Mouse (Mus musculus) thymus, postnatal 0 days (tissue): ENCODE measurements around the gene Spindoc. TPM values are rescaled to one million over a fixed set of nuclear protein-coding genes. Genes with fewer than 3 reads are reported as not detected.
A peak's percentile ranks its signal among the peaks of the same experiment; 100 is the strongest.
"Not testable (repeated sequence)": the region's sequence is repeated elsewhere in the genome, so short reads cannot be mapped to it uniquely, and the experiment has no call there.

Source experiments
- DNase-seq: peaks from one replicate; pipeline ENCODE4 v3.0.0-alpha.2; 2015; ENCODE audit warnings: low spot score
- polyA plus RNA-seq: library from polyadenylated mRNA; unstranded; fragments of >200 nt; fragmentation: Nextera tagmentation; extraction: Ambion mirVana; gene quantifications from 2 replicates; pipeline ENCODE4 v1.2.1, GENCODE M21; 2015

Gene Spindoc
- polyA plus RNA-seq, 1 experiment from 2014 or later = 35.2 TPM

- no peak for DNase-seq
Observed at GRCm38 (mm10) chr19:7400635-7401034, 17.8 kb upstream of the Spindoc start.

GRCm38 (mm10) chr19:7398898-7399297 is 16.1 kb upstream of the Spindoc start:
- not testable (repeated sequence) for DNase-seq

- DNase-seq = peak; percentile 37
Observed at GRCm38 (mm10) chr19:7396867-7397826, 14.4 kb upstream of the Spindoc start.

- DNase-seq = no peak
Observed at GRCm38 (mm10) chr19:7388488-7388887, 5.7 kb upstream of the Spindoc start.

GRCm38 (mm10) chr19:7386042-7386441 is 3.2 kb upstream of the Spindoc start:
- DNase-seq = no peak

- DNase-seq = peak; percentile 70
Observed at GRCm38 (mm10) chr19:7382248-7382902, 419 bp downstream of the Spindoc start.

- DNase-seq = no peak
Observed at GRCm38 (mm10) chr19:7381906-7382247, 917 bp downstream of the Spindoc start.

- no peak for DNase-seq
Observed at GRCm38 (mm10) chr19:7377639-7378038, 5.2 kb downstream of the Spindoc start.

GRCm38 (mm10) chr19:7374491-7374890 is 8.3 kb downstream of the Spindoc start:
- no peak for DNase-seq

- DNase-seq = not testable (repeated sequence)
Observed at GRCm38 (mm10) chr19:7369469-7369868, 13.3 kb downstream of the Spindoc start.

- no peak for DNase-seq
Observed at GRCm38 (mm10) chr19:7353636-7354035, 29.2 kb downstream of the Spindoc start.

- DNase-seq = no peak
Observed at GRCm38 (mm10) chr19:7352809-7353495, 29.8 kb downstream of the Spindoc start.

- DNase-seq = no peak
Observed at GRCm38 (mm10) chr19:7349993-7350392, 32.8 kb downstream of the Spindoc start.

GRCm38 (mm10) chr19:7345235-7345755 is 37.5 kb downstream of the Spindoc start:
- peak; percentile 71 for DNase-seq

- no peak for DNase-seq
Observed at GRCm38 (mm10) chr19:7342646-7343045, 40.1 kb downstream of the Spindoc start.

- peak; percentile 100 for DNase-seq
Observed at GRCm38 (mm10) chr19:7341512-7342397, 41.0 kb downstream of the Spindoc start, which contains the start of gene Mark2. TSS of gene Mark2 (minus strand) at chr19:7341860.

GRCm38 (mm10) chr19:7340780-7341475 is 41.9 kb downstream of the Spindoc start:
- no peak for DNase-seq

GRCm38 (mm10) chr19:7340371-7340779 is 42.4 kb downstream of the Spindoc start:
- no peak for DNase-seq

- no peak for DNase-seq
Observed at GRCm38 (mm10) chr19:7339867-7340266, 42.9 kb downstream of the Spindoc start.

GRCm38 (mm10) chr19:7339026-7339425 is 43.8 kb downstream of the Spindoc start:
- DNase-seq = no peak
